13 mouse cellular contexts compared by ENCODE assay signal in the genomic region with DNA sequence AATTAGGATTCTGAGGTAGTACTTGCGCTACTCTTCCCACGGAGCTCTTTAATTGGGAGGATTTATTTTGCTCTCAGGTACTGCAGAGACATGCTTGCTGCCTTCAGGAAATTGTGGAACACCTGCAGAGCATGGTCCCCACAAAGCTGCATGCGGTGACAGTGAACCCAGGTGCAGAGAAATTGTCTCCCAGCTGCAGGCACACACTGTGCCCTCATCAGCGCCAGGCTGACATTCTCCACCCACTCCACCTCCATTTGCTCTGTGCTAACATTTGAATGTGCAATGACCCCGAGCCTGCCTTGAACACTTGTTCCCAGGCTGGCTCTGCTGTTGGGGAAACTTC.
A peak's percentile ranks its signal among the peaks of the same experiment; 100 is the strongest.
DNase-seq lines count a peak whose midpoint lies in the region; ATAC-seq lines count a peak whose summit lies in the region.
"Had no signal": no experiment of that assay in that cellular context is flagged by ENCODE, and none has a peak within 500 bp of the region (broad histone marks: within the 10 kb centered on the region; RNA-seq: fewer than 3 reads in every experiment).

No protein-coding gene starts in this region.

- no peaks in the 10 kb centered on the region for H3K27me3 ChIP-seq in hindbrain, embryonic 12.5 days
- no peaks in the 10 kb centered on the region for H3K27me3 ChIP-seq in neural tube, embryonic 15.5 days (replicated peaks)
- H3K27me3 ChIP-seq: embryonic facial prominence, embryonic 13.5 days had no signal

- no peak overlapping the region for H3K27ac ChIP-seq in hindbrain, embryonic 12.5 days
- 0 out of 2 replicates have a peak overlapping the region, but pooled peaks have one; percentile 7 for H3K27ac ChIP-seq in neural tube, embryonic 15.5 days (replicated peaks)
- H3K27ac ChIP-seq: embryonic facial prominence, embryonic 13.5 days had no signal

- H3K4me2 ChIP-seq in hindbrain, embryonic 12.5 days (replicated peaks), result no peak overlapping the region; the same call in 1 of the 2 replicates
- H3K4me2 ChIP-seq in neural tube, embryonic 15.5 days, result peak overlapping the region; percentile 47
- H3K4me2 ChIP-seq: embryonic facial prominence, embryonic 13.5 days had no signal

- no peak overlapping the region for H3K9ac ChIP-seq in hindbrain, embryonic 12.5 days
- no peak overlapping the region for H3K9ac ChIP-seq in neural tube, embryonic 15.5 days (replicated peaks)
- H3K9ac ChIP-seq: embryonic facial prominence, embryonic 13.5 days had no signal

- intact Hi-C loops in left cerebral cortex, postnatal 36 days (cut with DNase I), result no loop called here

- H3K4me3 ChIP-seq in hindbrain, embryonic 12.5 days, result no peak overlapping the region
- peak overlapping the region; percentile 20; the same call in 1 of the 2 replicates for H3K4me3 ChIP-seq in neural tube, embryonic 15.5 days (replicated peaks)
- H3K4me3 ChIP-seq: embryonic facial prominence, embryonic 13.5 days had no signal

- peak; percentile 36 for DNase-seq in left cerebral cortex, adult 11 months (ENCODE audit: low spot score)
- no peak for DNase-seq in left cerebral cortex, postnatal 36 days (ENCODE audit: low spot score in 2 of 2)
- peak; percentile 27 to 36 for DNase-seq in layer of hippocampus, postnatal 36 days
- DNase-seq in yolk sac, embryonic 10.5 days (ENCODE audit: low spot score), result no peak
- no peak for DNase-seq in c-Kit-positive CD71-positive TER-119-positive erythroid progenitor cells, embryonic 14.5 days (ENCODE audit: low spot score)
- DNase-seq: adrenal gland, postnatal 25 days; cerebellum, adult 11-12 months; gastrocnemius, postnatal 14 days; kidney, adult 2 months; lung, adult 18-20 months had no signal

- no peaks in the 10 kb centered on the region for H3K36me3 ChIP-seq in hindbrain, embryonic 12.5 days
- H3K36me3 ChIP-seq in neural tube, embryonic 15.5 days, result no peaks in the 10 kb centered on the region
- H3K36me3 ChIP-seq: embryonic facial prominence, embryonic 13.5 days had no signal

- WGBS in hindbrain, embryonic 12.5 days, result 33% methylated on average over 5 of the region's 5 CpGs
- 10% methylated on average over 5 of the region's 5 CpGs for WGBS in neural tube, embryonic 15.5 days

- peak; percentile 27; the same call in 1 of the 2 replicates for ATAC-seq in hindbrain, embryonic 12.5 days (ENCODE audit: low FRiP score)
- peak; percentile 68 for ATAC-seq in neural tube, embryonic 15.5 days (ENCODE audit: low FRiP score)

- H3K4me1 ChIP-seq in hindbrain, embryonic 12.5 days, result peaks cover 8% of the 10 kb centered on the region; the same call in 1 of the 2 replicates
- peaks cover 23% of the 10 kb centered on the region for H3K4me1 ChIP-seq in neural tube, embryonic 15.5 days
- H3K4me1 ChIP-seq: embryonic facial prominence, embryonic 13.5 days had no signal

- no peaks in the 10 kb centered on the region for H3K9me3 ChIP-seq in hindbrain, embryonic 12.5 days (replicated peaks)
- H3K9me3 ChIP-seq in neural tube, embryonic 15.5 days (replicated peaks), result no peaks in the 10 kb centered on the region
- H3K9me3 ChIP-seq: embryonic facial prominence, embryonic 13.5 days had no signal

Comparison
In these comparisons a context has a peak if more than half of its experiments do, and no peak if none do; other contexts are left out.
1. DNase-seq: peak in left cerebral cortex, adult 11 months (single experiment) and layer of hippocampus, postnatal 36 days (2 of 2); none in left cerebral cortex, postnatal 36 days (0 of 2), yolk sac, embryonic 10.5 days (single experiment) and c-Kit-positive CD71-positive TER-119-positive erythroid progenitor cells, embryonic 14.5 days (single experiment).